Mouse (Mus musculus) embryonic facial prominence, embryonic 10.5 days (tissue): ENCODE data around the gene Fam84a. TPM values are rescaled to one million over a fixed set of nuclear protein-coding genes. Genes with fewer than 3 reads are reported as not detected.

Source experiments
- DNase-seq: peaks from one replicate; pipeline ENCODE4 v3.0.0-alpha.2; 2017; ENCODE audit warnings: low spot score
- H3K27ac ChIP-seq: fragments of 300-500 bp; sonication (generic); replicated peaks from 2 replicates; pipeline ENCODE4 v1.5.1; 2016; ENCODE audit warnings: mild to moderate bottlenecking
- H3K27me3 ChIP-seq: fragments of 300-500 bp; sonication (generic); replicated peaks from 2 replicates; pipeline ENCODE4 v1.6.1; 2016; ENCODE audit warnings: low read depth, mild to moderate bottlenecking; ENCODE audit not compliant: poor library complexity, severe bottlenecking
- H3K36me3 ChIP-seq: fragments of 300-500 bp; sonication (generic); replicated peaks from 2 replicates; pipeline ENCODE4 v1.6.1; 2016; ENCODE audit warnings: mild to moderate bottlenecking, moderate library complexity
- H3K4me1 ChIP-seq: fragments of 300-500 bp; sonication (generic); 2 replicates; pipeline ENCODE4 v1.6.1; 2016
- H3K4me3 ChIP-seq: fragments of 300-500 bp; sonication (generic); 2 replicates; pipeline ENCODE4 v1.5.1; 2016; ENCODE audit warnings: mild to moderate bottlenecking, moderate library complexity
- H3K9me3 ChIP-seq: fragments of 300-500 bp; sonication (generic); 2 replicates; pipeline ENCODE4 v1.6.1; 2016; ENCODE audit warnings: mild to moderate bottlenecking
- WGBS: fragments of 180-500 bp; shearing (Covaris S2); methylation state at CpG from one replicate; pipeline ENCODE4 v1.1.7; 2016; 5-methylcytosine and 5-hydroxymethylcytosine counted together
- polyA plus RNA-seq: library from polyadenylated mRNA; unstranded; fragments of >200 nt; fragmentation: Nextera tagmentation; extraction: Ambion mirVana; gene quantifications from 2 replicates; pipeline ENCODE4 v1.2.1, GENCODE M21; 2016

Fam84a gene
- polyA plus RNA-seq: 8.0 TPM in 2 replicates

DNA sequence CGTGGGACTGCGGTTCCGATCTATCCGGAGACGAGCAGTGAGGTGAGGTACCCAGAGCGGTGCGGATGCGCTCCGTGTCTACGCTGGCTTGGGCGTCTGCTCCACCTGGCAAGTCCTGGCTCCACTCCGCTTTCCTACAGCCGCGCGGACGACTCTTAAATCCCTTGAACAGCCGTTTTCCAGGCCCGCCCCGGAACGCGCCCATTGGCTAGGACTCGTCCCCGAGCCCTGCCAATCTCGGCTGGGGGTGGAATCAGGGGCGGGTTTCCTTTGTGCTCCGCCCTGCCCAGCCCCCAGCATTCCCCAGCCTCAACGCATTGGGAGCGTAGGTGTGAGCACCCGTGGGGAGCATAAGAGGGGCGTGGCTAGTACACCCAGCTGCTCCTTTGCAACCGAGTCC lies at the start of gene Fam84a:
Fam84a (minus strand) TSS at position 134 of the 400 bp plus-strand sequence.
- Histone ChIP-seq H3K4me1 (peaks cover 27% of the 10 kb centered on the region), H3K27ac (peak within 1 kb of the TSS; percentile 54; the same call in 1 of the 2 replicates), H3K9me3 (no peaks in the 10 kb centered on the region), H3K27me3 (peaks cover 53% of the 10 kb centered on the region), H3K36me3 (no peaks in the 10 kb centered on the region), H3K4me3 (peak within 1 kb of the TSS; percentile 64)
- WGBS: under 1% methylated on average over 31 of the region's 31 CpGs
- peak; percentile 96 for DNase-seq

DNA sequence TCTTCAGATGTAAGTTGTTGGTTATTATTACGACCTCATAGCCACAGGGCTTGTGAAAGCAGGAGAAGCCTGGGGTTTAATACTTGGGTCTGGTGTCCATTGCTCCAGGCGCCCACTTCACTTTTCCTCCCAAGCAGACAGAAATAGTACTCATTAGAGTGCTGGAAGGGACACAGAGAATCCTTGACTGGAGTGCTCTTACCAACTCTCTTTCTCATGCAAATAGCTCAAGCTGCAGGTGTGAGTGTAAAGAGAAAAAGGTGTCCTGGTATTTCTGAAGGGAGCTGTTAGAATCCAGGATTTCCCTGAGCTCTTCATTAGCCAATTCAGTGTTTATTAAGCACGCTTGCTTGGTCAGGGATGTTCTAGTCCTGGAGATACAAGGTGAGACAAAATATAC lies 43.6 kb upstream of the Fam84a start:
- DNase-seq: no peak
- WGBS: 56% methylated on average over 3 of the region's 3 CpGs
- Histone ChIP-seq H3K9me3 (no peaks in the 10 kb centered on the region), H3K4me3 (no peak overlapping the region), H3K27me3 (no peaks in the 10 kb centered on the region), H3K27ac (no peak overlapping the region), H3K4me1 (no peaks in the 10 kb centered on the region), H3K36me3 (no peaks in the 10 kb centered on the region)

DNA sequence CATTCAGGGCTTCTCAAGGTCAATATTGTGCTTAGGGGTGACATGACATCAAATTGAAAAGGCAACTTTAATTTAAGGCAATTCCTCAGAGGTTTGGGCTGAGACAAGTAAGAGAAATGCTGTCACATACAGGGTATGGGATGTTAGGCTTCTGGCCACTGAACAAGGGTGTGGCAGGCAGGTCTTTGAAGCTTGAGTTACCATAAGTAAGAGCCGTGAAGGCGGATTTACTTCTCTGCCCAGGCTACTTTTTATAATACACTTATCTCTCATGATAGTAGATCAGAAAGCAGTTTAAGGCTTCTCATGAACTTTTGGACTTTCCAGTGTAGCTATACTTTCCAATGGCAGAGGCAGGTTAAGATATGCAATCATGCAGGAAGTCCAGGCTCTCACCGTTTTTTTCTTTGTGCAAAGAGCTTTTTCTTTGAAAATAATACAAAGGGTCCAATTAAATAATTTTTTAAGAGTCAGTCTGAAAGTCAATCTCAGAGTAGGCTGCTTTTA lies 34.9 kb upstream of the Fam84a start:
- no peak overlapping the region for H3K27ac ChIP-seq
- no peak overlapping the region for H3K4me3 ChIP-seq
- 87% methylated on average over 3 of the region's 3 CpGs for WGBS
- DNase-seq: no peak
- no peaks in the 10 kb centered on the region for H3K27me3 ChIP-seq
- no peaks in the 10 kb centered on the region for H3K4me1 ChIP-seq
- no peaks in the 10 kb centered on the region for H3K9me3 ChIP-seq
- no peaks in the 10 kb centered on the region for H3K36me3 ChIP-seq

DNA sequence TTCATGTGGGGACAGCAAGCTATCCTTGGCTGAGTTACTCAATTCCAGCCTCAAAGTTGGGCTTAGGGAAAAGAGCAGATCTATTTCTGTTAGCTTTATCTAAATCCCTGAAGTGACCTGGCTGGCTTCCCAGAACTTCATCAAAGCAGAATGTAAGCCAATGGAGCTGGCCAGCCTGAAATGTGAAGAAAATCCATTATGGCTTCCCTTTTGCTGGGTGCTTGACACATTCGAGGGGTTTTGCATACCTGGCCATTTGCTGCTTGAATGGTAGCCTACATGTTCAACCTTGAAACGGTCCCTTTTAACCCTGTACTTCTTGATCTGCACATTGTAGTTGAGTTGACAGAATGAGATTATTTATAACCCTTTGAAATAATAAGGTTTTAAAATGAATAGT lies 13.9 kb upstream of the Fam84a start:
- Histone ChIP-seq H3K27me3 (no peaks in the 10 kb centered on the region), H3K4me1 (no peaks in the 10 kb centered on the region), H3K9me3 (no peaks in the 10 kb centered on the region), H3K27ac (no peak overlapping the region), H3K36me3 (no peaks in the 10 kb centered on the region), H3K4me3 (no peak overlapping the region)
- no peak for DNase-seq
- WGBS: 73% methylated on average over 2 of the region's 2 CpGs

DNA sequence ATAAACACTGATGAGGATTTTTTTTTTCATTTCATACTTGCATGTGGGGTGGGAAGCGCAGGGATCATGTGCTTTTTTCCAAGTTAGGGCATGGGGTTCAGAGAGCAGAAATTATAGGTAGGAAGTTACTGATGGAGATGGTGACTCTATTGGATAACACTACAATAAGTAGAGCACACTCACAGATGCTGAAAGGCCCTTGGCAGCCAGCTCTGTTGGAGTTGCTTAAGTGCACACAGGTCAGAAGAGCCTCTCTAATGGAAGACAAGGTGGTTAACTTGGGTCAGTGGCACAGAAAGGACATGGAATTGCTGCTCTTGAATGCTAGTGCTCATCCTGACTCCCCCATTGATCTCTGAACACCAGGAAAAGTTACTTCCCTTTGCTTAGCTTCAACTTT lies 13.1 kb upstream of the Fam84a start:
- no peak overlapping the region for H3K4me3 ChIP-seq
- DNase-seq: no peak
- H3K36me3 ChIP-seq: no peaks in the 10 kb centered on the region
- WGBS: 90% methylated on average over 1 of the region's 1 CpGs
- H3K27ac ChIP-seq: no peak overlapping the region
- no peaks in the 10 kb centered on the region for H3K4me1 ChIP-seq
- H3K27me3 ChIP-seq: no peaks in the 10 kb centered on the region
- no peaks in the 10 kb centered on the region for H3K9me3 ChIP-seq

DNA sequence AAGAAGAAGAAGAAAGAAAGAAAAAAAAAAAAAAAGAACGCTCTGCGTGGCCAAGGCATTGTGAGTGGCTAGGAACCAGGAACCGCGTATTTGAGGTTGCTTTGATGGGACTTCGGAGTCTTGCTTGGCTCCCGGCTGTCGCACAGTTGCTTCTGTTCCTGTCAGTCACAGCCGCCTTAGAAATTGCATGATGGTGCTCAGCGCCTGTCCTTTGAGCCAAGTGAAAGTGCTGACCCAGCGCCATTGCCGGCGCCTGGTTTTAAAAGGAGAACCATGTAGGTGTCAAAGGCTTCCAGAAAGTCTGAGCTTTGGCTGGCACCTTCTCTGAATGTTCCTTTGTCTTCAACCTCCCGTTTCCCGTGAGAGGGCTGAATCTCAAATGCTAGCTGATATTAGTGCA lies 572 bp upstream of the Fam84a start:
- Histone ChIP-seq H3K4me3 (peak overlapping the region; percentile 64), H3K4me1 (peaks cover 27% of the 10 kb centered on the region), H3K27ac (no peak overlapping the region), H3K36me3 (no peaks in the 10 kb centered on the region), H3K27me3 (peaks cover 51% of the 10 kb centered on the region), H3K9me3 (no peaks in the 10 kb centered on the region)
- peak; percentile 50 for DNase-seq
- WGBS: 2% methylated on average over 14 of the region's 14 CpGs

DNA sequence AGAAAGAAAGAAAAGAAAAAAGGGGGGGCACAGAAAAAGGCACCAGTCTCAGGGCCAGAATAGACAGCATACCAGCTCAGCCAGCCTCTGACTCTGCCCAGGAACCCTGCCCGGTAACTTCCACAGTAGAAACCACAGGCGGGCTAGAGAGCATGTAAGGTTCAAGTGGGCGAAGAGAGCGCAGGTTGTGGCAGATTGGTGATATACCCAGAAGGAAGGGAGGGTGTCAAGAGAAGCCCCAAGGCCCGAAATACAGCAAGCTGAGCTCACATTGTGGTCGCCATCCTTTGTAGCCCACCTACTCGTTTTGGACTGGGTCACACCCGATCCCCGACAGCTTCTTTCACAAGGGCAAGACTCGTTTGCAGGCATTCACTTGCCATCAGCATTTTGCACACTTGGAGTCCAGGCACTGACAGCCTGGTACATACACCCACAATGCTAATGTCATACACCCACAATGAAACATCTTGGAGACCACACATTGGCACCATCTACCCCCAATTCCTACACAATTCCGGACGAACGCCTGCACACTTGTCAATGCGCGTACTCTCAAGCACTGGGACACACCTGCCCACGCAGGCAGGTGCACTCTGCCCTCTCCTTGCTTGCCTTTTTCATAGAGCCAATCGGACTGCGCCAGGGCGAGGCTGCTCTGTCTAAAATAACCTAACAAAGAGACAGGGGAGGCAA lies 770 bp downstream of the Fam84a start:
- Histone ChIP-seq H3K4me1 (peaks cover 27% of the 10 kb centered on the region), H3K27ac (0 out of 2 replicates have a peak overlapping the region, but pooled peaks have one; percentile 54), H3K36me3 (no peaks in the 10 kb centered on the region), H3K9me3 (no peaks in the 10 kb centered on the region), H3K27me3 (peaks cover 53% of the 10 kb centered on the region), H3K4me3 (peak overlapping the region; percentile 64)
- WGBS: 6% methylated on average over 19 of the region's 19 CpGs
- peak; percentile 35 for DNase-seq

DNA sequence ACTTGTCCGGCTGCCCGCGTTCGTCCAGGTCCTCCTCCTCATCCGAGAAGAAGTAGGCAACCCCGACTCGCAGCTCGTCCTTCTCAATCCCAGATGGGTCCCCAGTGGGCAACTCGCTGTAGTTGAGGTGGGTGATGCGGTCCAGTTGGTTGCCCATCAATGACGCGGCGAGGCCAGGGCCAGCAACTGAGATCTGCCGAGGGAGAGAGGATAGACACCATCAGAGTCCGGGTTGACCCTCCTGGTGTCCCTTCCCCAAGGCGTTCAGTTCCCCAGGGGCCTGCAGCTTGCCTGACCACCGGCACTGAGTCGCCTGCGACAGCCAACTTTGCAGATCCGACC lies 1.3 kb downstream of the Fam84a start:
- peaks cover 27% of the 10 kb centered on the region for H3K4me1 ChIP-seq
- H3K27ac ChIP-seq: peak overlapping the region; percentile 40; the same call in 1 of the 2 replicates
- WGBS: 1% methylated on average over 20 of the region's 20 CpGs
- peak overlapping the region; percentile 64 for H3K4me3 ChIP-seq
- H3K36me3 ChIP-seq: no peaks in the 10 kb centered on the region
- H3K27me3 ChIP-seq: peaks cover 53% of the 10 kb centered on the region
- H3K9me3 ChIP-seq: no peaks in the 10 kb centered on the region
- DNase-seq: no peak

DNA sequence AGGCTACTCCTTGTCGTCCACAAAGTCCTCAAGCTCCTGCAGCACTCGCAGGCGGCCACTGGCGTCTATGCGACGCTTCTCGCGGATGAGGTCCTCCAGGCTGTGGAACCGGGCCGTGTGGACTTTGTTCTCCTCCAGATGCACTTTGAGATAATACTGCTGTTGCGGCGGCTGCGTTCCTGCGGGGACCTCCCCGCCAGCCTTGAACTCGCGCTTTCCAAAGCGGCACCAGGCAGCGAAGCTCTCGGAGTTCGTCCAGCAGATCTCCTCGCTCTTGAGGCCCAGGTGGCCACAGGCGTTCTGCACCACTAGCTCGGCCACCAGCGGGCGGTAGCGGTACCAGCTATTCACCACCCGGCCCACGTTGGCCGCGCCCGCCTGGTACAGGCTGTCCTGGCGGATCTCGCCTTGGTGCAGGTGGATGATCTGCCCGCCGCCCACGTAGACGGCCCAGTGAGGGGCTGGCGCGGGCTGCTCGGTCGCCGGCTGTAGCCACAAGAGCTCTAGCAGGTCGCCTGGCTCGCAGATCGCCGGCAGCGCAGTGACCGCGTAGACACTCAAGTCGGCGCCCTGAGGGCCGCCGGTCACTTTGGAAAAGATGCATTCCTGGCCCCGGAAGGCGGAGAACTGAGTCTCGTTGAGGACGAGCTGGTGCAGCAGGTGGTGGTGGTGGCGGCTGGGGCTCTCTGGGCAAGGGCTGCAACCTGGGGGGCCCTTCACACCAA lies 1.8 kb downstream of the Fam84a start:
- H3K4me1 ChIP-seq: peaks cover 27% of the 10 kb centered on the region
- peak overlapping the region; percentile 40 for H3K27ac ChIP-seq
- H3K9me3 ChIP-seq: no peaks in the 10 kb centered on the region
- WGBS: under 1% methylated on average over 59 of the region's 59 CpGs
- peaks cover 53% of the 10 kb centered on the region for H3K27me3 ChIP-seq
- DNase-seq: peak; percentile 83
- H3K36me3 ChIP-seq: no peaks in the 10 kb centered on the region
- peak overlapping the region; percentile 64 for H3K4me3 ChIP-seq

DNA sequence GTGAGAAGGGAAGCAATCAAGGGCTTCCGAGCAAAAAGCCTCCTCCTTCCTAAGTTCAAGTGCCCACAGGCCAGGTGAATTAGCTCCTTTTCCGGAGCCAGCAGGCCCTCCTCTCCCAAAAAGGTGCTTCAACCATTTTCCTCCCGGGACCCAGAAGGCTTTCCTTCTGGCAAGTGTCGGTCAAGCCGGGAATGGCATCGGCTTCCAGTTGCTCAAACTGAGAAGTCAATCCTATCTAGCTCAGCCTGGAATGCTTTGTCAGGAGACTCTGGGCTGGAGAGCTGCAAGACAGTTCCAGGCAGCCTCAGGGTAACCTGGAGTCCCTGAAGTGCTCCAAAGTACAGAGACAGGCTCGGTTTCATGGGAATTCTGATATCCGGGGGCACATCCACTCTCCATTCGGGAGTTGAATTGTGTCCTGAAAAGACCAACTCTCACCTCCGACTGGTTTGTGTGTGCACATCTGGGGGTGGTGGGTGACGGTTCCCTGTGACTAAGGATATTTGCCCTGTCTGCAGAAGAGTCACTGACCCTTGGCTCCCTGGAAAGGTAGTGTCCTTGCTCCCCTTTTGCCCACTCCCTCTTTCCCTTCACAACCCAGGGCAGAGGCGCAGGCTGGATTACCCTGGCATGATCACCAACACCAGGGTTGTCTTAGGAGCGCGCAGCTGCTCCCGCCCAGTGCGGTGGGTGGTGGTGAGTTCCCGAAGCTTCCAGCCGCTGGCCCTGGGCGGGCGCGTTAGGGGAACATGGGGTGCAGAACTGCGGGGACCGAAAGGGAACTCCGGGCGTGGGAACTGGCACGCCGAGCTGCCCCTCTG lies 2.6 kb downstream of the Fam84a start:
- H3K27ac ChIP-seq: peak overlapping the region; percentile 40; the same call in 1 of the 2 replicates
- no peaks in the 10 kb centered on the region for H3K36me3 ChIP-seq
- H3K27me3 ChIP-seq: peaks cover 53% of the 10 kb centered on the region
- H3K4me1 ChIP-seq: peaks cover 27% of the 10 kb centered on the region
- DNase-seq: peak; percentile 26
- 6% methylated on average over 27 of the region's 27 CpGs for WGBS
- H3K4me3 ChIP-seq: peak overlapping the region; percentile 64
- no peaks in the 10 kb centered on the region for H3K9me3 ChIP-seq

DNA sequence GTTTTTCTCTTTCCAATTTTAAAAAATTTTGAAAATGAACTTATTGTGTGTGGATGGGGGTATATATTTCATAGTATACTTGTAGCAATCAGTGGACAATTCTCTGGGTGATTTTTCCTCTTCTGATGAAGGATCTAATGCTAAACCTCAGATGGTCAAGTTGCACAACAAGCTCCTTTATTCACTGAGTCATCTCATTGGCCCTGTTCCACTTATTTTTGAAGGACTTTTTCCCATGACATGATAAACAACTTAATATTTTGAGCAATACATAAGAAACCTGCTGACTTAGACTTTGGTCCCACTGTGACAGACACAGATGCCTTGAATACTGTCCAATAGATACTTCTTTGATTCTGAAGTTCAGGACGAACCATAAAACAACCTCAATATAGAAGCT lies 14.8 kb downstream of the Fam84a start:
- Histone ChIP-seq H3K4me1 (no peaks in the 10 kb centered on the region), H3K27me3 (no peaks in the 10 kb centered on the region), H3K36me3 (no peaks in the 10 kb centered on the region), H3K27ac (no peak overlapping the region), H3K9me3 (no peaks in the 10 kb centered on the region), H3K4me3 (no peak overlapping the region)
- 89% methylated on average over 1 of the region's 1 CpGs for WGBS
- DNase-seq: no peak

DNA sequence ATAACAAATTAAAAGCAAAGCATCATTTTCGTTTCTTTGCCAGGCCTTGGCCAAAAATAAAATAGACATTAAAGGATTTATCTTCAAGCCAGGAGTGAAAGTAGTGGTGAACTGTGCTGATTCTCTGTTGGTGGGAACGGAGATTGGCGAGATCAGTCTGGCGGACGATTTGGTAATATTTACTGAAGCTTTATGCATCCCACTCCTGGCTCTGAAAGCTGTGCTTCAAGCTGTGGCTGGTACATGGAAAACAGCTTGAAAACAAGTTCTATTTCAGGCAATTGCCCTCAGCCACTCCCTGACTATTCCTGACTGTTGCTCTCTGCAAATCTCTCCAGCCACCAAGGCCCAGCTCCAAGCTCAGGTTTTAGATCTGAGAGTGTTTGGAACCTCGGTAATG lies 37.1 kb downstream of the Fam84a start:
- no peaks in the 10 kb centered on the region for H3K4me1 ChIP-seq

More for the DNA sequence above, 37.1 kb downstream of the Fam84a start:
- no peak for DNase-seq
- Histone ChIP-seq H3K9me3 (no peaks in the 10 kb centered on the region), H3K27ac (no peak overlapping the region), H3K27me3 (no peaks in the 10 kb centered on the region), H3K36me3 (no peaks in the 10 kb centered on the region), H3K4me3 (no peak overlapping the region)
- 86% methylated on average over 6 of the region's 6 CpGs for WGBS
